Mouse (Mus musculus): ENCODE data around the gene Il2rb. TPM values are rescaled to one million over a fixed set of nuclear protein-coding genes. Genes with fewer than 3 reads are reported as not detected.

Gene Il2rb
- polyA plus RNA-seq, 1 experiment from 2014 or later, result 1.5 TPM

- in situ Hi-C loops (cut with MboI; ENCODE audit: low pct_unique_long_range_greater_than_20kb), result no loop called here
- CTCF ChIA-PET, result no interaction called here
- DNase-seq (ENCODE audit: low read depth, low spot score) (no peak), ATAC-seq (no peak)
- no peaks in the 10 kb centered on the region for H3K27me3 ChIP-seq
- TF ChIP-seq CTCF (IDR thresholded peaks at IDR 0.05), result no peak
- POLR2A ChIA-PET, result interaction anchor here (1.3 kb wide), 1 partner anchor 11 kb away, joined by 4 read pairs; no protein-coding TSS in a partner anchor
Measured at GRCm38 (mm10) chr15:78509297-78509899, 14.3 kb upstream of the Il2rb start.

GRCm38 (mm10) chr15:78508443-78508842 lies 13.4 kb upstream of the Il2rb start:
- no peaks in the 10 kb centered on the region for H3K27me3 ChIP-seq
- no peak for TF ChIP-seq CTCF (IDR thresholded peaks at IDR 0.05)
- ChIA-PET CTCF (interaction anchor here (2.1 kb wide), 1 partner anchor 61 kb away, joined by 5 read pairs; no protein-coding TSS in a partner anchor), POLR2A (interaction anchor here (1.3 kb wide), 1 partner anchor 13 kb away, joined by 3 read pairs; no protein-coding TSS in a partner anchor)
- no peak for ATAC-seq
- DNase-seq (ENCODE audit: low read depth, low spot score), result no peak
- in situ Hi-C loops (cut with MboI; ENCODE audit: low pct_unique_long_range_greater_than_20kb), result no loop called here

- DNase-seq (ENCODE audit: low read depth, low spot score) (no peak), ATAC-seq (no peak)
- ChIA-PET CTCF (interaction anchor here (0.9 to 1.4 kb wide), 3 partner anchors 21 to 57 kb away, joined by 3 to 4 read pairs (median 3); no protein-coding TSS in a partner anchor), POLR2A (interaction anchor here (1.5 kb wide), 1 partner anchor 11 kb away, joined by 4 read pairs; no protein-coding TSS in a partner anchor)
- H3K27me3 ChIP-seq, result no peaks in the 10 kb centered on the region
- in situ Hi-C loops (cut with MboI; ENCODE audit: low pct_unique_long_range_greater_than_20kb), result no loop called here
- no peak for TF ChIP-seq CTCF (IDR thresholded peaks at IDR 0.05)
Measured at GRCm38 (mm10) chr15:78505541-78505940, 10.5 kb upstream of the Il2rb start.

- CTCF ChIA-PET, result interaction anchor here (1.0 to 1.4 kb wide), 2 partner anchors 15 to 22 kb away, joined by 3 to 4 read pairs; no protein-coding TSS in a partner anchor
- in situ Hi-C loops (cut with MboI; ENCODE audit: low pct_unique_long_range_greater_than_20kb), result no loop called here
- DNase-seq (ENCODE audit: low read depth, low spot score) (no peak), ATAC-seq (no peak)
- POLR2A ChIA-PET, result interaction anchor here (1.5 kb wide), 1 partner anchor 11 kb away, joined by 4 read pairs; no protein-coding TSS in a partner anchor
- H3K27me3 ChIP-seq, result no peaks in the 10 kb centered on the region
- TF ChIP-seq CTCF (IDR thresholded peaks at IDR 0.05), result no peak
Measured at GRCm38 (mm10) chr15:78504816-78505215, 9.7 kb upstream of the Il2rb start.

- in situ Hi-C loops (cut with MboI; ENCODE audit: low pct_unique_long_range_greater_than_20kb), result no loop called here
- CTCF ChIA-PET, result interaction anchor here (0.8 to 1.0 kb wide), 2 partner anchors 10 to 16 kb away, joined by 3 read pairs; partner anchors contain the start of gene Il2rb
- POLR2A ChIA-PET, result no interaction called here
Measured at GRCm38 (mm10) chr15:78504013-78504412, 8.9 kb upstream of the Il2rb start.

GRCm38 (mm10) chr15:78502437-78503132 lies 7.5 kb upstream of the Il2rb start:
- ChIA-PET CTCF (interaction anchor here (1.5 kb wide), 1 partner anchor 16 kb away, joined by 4 read pairs; no protein-coding TSS in a partner anchor), POLR2A (no interaction called here)
- H3K27me3 ChIP-seq, result no peaks in the 10 kb centered on the region
- no peak for ATAC-seq
- no peak for DNase-seq (ENCODE audit: low read depth, low spot score)
- in situ Hi-C loops (cut with MboI; ENCODE audit: low pct_unique_long_range_greater_than_20kb), result no loop called here
- no peak for TF ChIP-seq CTCF (IDR thresholded peaks at IDR 0.05)

More at GRCm38 (mm10) chr15:78504013-78504412, 8.9 kb upstream of the Il2rb start:
- TF ChIP-seq CTCF (IDR thresholded peaks at IDR 0.05), result no peak
- no peaks in the 10 kb centered on the region for H3K27me3 ChIP-seq
- DNase-seq (ENCODE audit: low read depth, low spot score) (no peak), ATAC-seq (no peak)

- ATAC-seq (peak; percentile 23), DNase-seq (ENCODE audit: low read depth, low spot score) (no peak)
- CTCF ChIA-PET, result interaction anchor here (1.6 kb wide), 1 partner anchor 10 kb away, joined by 3 read pairs; no protein-coding TSS in a partner anchor
- no peak for TF ChIP-seq CTCF (IDR thresholded peaks at IDR 0.05)
- H3K27me3 ChIP-seq, result no peaks in the 10 kb centered on the region
- POLR2A ChIA-PET, result interaction anchor here (1.1 kb wide), 1 partner anchor 12 kb away, joined by 4 read pairs; no protein-coding TSS in a partner anchor
- in situ Hi-C loops (cut with MboI; ENCODE audit: low pct_unique_long_range_greater_than_20kb), result no loop called here
Measured at GRCm38 (mm10) chr15:78493401-78494010, 1.6 kb downstream of the Il2rb start.

GRCm38 (mm10) chr15:78491301-78491700 lies 3.8 kb downstream of the Il2rb start:
- TF ChIP-seq CTCF (IDR thresholded peaks at IDR 0.05), result no peak
- ChIA-PET CTCF (interaction anchor here (1.3 kb wide), 1 partner anchor 42 kb away, joined by 3 read pairs; no protein-coding TSS in a partner anchor), POLR2A (no interaction called here)
- DNase-seq (ENCODE audit: low read depth, low spot score) (no peak), ATAC-seq (no peak)
- in situ Hi-C loops (cut with MboI; ENCODE audit: low pct_unique_long_range_greater_than_20kb), result no loop called here
- H3K27me3 ChIP-seq, result no peaks in the 10 kb centered on the region

- CTCF ChIA-PET, result interaction anchor here (0.9 to 1.3 kb wide), 3 partner anchors 21 to 40 kb away, joined by 3 to 5 read pairs (median 3); no protein-coding TSS in a partner anchor
- ATAC-seq, result no peak
Measured at GRCm38 (mm10) chr15:78489906-78490305, 5.2 kb downstream of the Il2rb start.

GRCm38 (mm10) chr15:78489248-78489647 lies 5.8 kb downstream of the Il2rb start:
- DNase-seq (ENCODE audit: low read depth, low spot score) (no peak), ATAC-seq (no peak)
- in situ Hi-C loops (cut with MboI; ENCODE audit: low pct_unique_long_range_greater_than_20kb), result no loop called here
- TF ChIP-seq CTCF (IDR thresholded peaks at IDR 0.05), result no peak
- no peaks in the 10 kb centered on the region for H3K27me3 ChIP-seq
- CTCF ChIA-PET, result interaction anchor here (0.9 to 1.5 kb wide), 3 partner anchors 11 to 40 kb away, joined by 3 read pairs; no protein-coding TSS in a partner anchor
- POLR2A ChIA-PET, result interaction anchor here (1.1 to 1.5 kb wide), 3 partner anchors 19 to 29 kb away, joined by 3 to 6 read pairs (median 3); no protein-coding TSS in a partner anchor

More at GRCm38 (mm10) chr15:78489906-78490305, 5.2 kb downstream of the Il2rb start:
- no peak for DNase-seq (ENCODE audit: low read depth, low spot score)
- no peak for TF ChIP-seq CTCF (IDR thresholded peaks at IDR 0.05)
- no peaks in the 10 kb centered on the region for H3K27me3 ChIP-seq
- POLR2A ChIA-PET, result interaction anchor here (1.2 kb wide), 1 partner anchor 30 kb away, joined by 3 read pairs; no protein-coding TSS in a partner anchor
- in situ Hi-C loops (cut with MboI; ENCODE audit: low pct_unique_long_range_greater_than_20kb), result no loop called here

Measured in Patski (cell line).